Mouse (Mus musculus) forebrain, postnatal 0 days (tissue): Measurements from ENCODE around the gene Mettl24. TPM values are rescaled to one million over a fixed set of nuclear protein-coding genes. Genes with fewer than 3 reads are reported as not detected.

Source experiments
- ATAC-seq: fragments of 200-750 bp; cut with Nextera tagmentation; 2 replicates; pipeline ENCODE4 v1.8.0; 2017; ENCODE audit warnings: mild to moderate bottlenecking, moderate library complexity
- DNase-seq: peaks from one replicate; pipeline ENCODE4 v3.0.0-alpha.2; 2015
- H3K27ac ChIP-seq: fragments of 300-500 bp; sonication (generic); 2 replicates; pipeline ENCODE4 v1.5.1; 2014; ENCODE audit warnings: low read depth, mild to moderate bottlenecking, antibody characterized with exemption, low read length, moderate library complexity, mixed read lengths
- H3K27me3 ChIP-seq: fragments of 300-500 bp; sonication (generic); 2 replicates; pipeline ENCODE4 v1.6.1; 2014; ENCODE audit warnings: mild to moderate bottlenecking, low read length, mixed read lengths; ENCODE audit not compliant: insufficient read depth
- H3K36me3 ChIP-seq: fragments of 300-500 bp; sonication (generic); 2 replicates; pipeline ENCODE4 v1.6.1; 2014; ENCODE audit warnings: mild to moderate bottlenecking, moderate library complexity; ENCODE audit not compliant: insufficient read depth
- H3K4me1 ChIP-seq: fragments of 300-500 bp; sonication (generic); 2 replicates; pipeline ENCODE4 v1.6.1; 2014; ENCODE audit warnings: antibody characterized with exemption; ENCODE audit not compliant: insufficient read depth
- H3K4me2 ChIP-seq: fragments of 300-500 bp; sonication (generic); 2 replicates; pipeline ENCODE4 v1.6.1; 2014; ENCODE audit warnings: low read depth, mild to moderate bottlenecking, moderate library complexity
- H3K4me3 ChIP-seq: fragments of 300-500 bp; sonication (generic); 2 replicates; pipeline ENCODE4 v1.5.1; 2014; ENCODE audit warnings: low read depth, low read length, mixed read lengths
- H3K9ac ChIP-seq: fragments of 300-500 bp; sonication (generic); 2 replicates; pipeline ENCODE4 v1.6.1; 2014; ENCODE audit warnings: mild to moderate bottlenecking
- H3K9me3 ChIP-seq: fragments of 300-500 bp; sonication (generic); 2 replicates; pipeline ENCODE4 v1.6.1; 2016; ENCODE audit warnings: low read length
- CTCF ChIP-seq: sonication (generic); IDR thresholded peaks from 2 replicates; pipeline ENCODE4 v1.5.1; 2016; ENCODE audit warnings: antibody characterized with exemption, control low read depth, low read depth
- WGBS: fragments of 180-500 bp; shearing (Covaris S2); extraction: QIAGEN DNeasy Blood & Tissue Kit; methylation state at CpG from one replicate; pipeline ENCODE4 v1.1.7; 2014; 5-methylcytosine and 5-hydroxymethylcytosine counted together
- polyA plus RNA-seq: library from polyadenylated mRNA; unstranded; fragments of >200 nt; fragmentation: Nextera tagmentation; extraction: Ambion mirVana; gene quantifications from 2 replicates; pipeline ENCODE4 v1.2.1, GENCODE M21; 2015
- total RNA-seq: library from RNA; depleted of rRNA; stranded (reverse); fragments of >200 nt; gene quantifications from 2 replicates; pipeline ENCODE4 v1.2.3, GENCODE M21; 2014

Gene Mettl24
- total and polyA plus RNA-seq, 2 experiments from 2014 or later: 0.77 TPM; not detected in 1

DNA sequence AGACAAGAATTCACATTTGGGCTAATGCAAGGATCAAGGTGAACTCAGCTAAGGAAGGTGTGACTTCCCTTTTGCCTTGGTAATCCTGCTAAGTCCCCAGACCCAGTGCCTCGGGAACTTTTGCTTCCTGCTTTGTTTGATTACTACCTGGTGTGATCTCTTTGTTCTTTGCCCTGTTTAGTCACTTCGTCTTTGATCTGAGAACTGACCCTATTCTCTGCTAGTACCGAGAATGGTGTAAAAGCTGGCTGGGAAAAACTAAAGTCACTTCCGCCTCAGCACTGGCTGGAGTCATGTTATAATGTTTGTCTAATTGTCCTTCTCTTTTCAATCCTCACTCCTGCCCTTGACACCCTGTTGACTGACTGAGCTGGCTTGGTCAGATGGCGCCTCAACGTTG, 133.4 kb downstream of the Mettl24 start:
- WGBS: 58% methylated on average over 6 of the region's 6 CpGs
- no peak for TF ChIP-seq CTCF
- no peak for DNase-seq
- H3K9me3 ChIP-seq: no peaks in the 10 kb centered on the region
- no peak overlapping the region for H3K4me3 ChIP-seq
- ATAC-seq: no peak
- no peaks in the 10 kb centered on the region for H3K36me3 ChIP-seq
- H3K27ac ChIP-seq: no peak overlapping the region
- no peaks in the 10 kb centered on the region for H3K4me1 ChIP-seq
- H3K4me2 ChIP-seq: no peak overlapping the region
- no peaks in the 10 kb centered on the region for H3K27me3 ChIP-seq
- no peak overlapping the region for H3K9ac ChIP-seq

DNA sequence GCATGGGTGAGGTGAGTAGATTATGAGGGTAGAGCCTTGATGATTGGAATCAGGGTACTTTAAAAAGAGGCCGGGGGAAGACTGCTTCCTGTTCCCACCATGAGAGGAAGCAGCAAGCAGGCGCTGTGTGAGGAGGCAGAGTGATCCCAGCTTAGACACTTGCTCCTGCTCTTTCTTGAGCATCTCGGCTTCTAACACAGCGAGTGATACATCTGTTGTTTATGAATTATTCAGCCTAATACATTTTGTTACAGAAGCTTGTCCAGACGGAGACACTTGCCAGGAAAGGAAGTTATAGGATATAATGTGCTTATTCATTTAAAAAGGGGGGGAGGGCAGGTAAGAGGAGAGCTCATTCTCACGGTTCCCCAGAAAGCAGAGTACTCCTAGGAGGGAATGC, 142.9 kb downstream of the Mettl24 start:
- ATAC-seq: no peak
- Histone ChIP-seq H3K4me2 (no peak overlapping the region), H3K27me3 (no peaks in the 10 kb centered on the region), H3K9me3 (no peaks in the 10 kb centered on the region), H3K9ac (no peak overlapping the region), H3K4me1 (no peaks in the 10 kb centered on the region), H3K27ac (no peak overlapping the region), H3K36me3 (peaks cover 5% of the 10 kb centered on the region), H3K4me3 (no peak overlapping the region)
- no peak for TF ChIP-seq CTCF
- WGBS: 54% methylated on average over 6 of the region's 6 CpGs
- no peak for DNase-seq

DNA sequence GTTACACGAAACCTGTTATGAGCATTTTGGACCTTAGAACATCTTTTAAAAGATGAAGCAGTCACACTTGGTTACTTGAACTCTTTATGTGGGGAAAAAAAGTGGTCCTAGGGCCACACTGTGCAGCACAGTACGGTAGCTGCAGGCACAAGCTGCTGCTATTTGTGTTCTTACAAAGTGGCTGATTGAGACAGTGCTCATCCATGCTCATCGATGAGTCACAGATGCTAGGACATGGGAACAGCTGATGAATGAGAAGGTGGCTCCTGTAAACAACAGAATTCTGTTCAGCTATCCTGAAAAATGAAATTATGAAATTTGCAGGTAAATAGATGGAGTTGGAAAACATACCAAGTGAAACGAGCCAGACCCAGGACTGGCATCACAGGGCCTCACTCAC, 144.6 kb downstream of the Mettl24 start:
- Histone ChIP-seq H3K4me2 (no peak overlapping the region), H3K36me3 (peaks cover 12% of the 10 kb centered on the region), H3K4me3 (no peak overlapping the region), H3K9ac (no peak overlapping the region), H3K4me1 (no peaks in the 10 kb centered on the region), H3K27ac (no peak overlapping the region), H3K27me3 (no peaks in the 10 kb centered on the region), H3K9me3 (no peaks in the 10 kb centered on the region)
- WGBS: 89% methylated on average over 4 of the region's 4 CpGs
- no peak for TF ChIP-seq CTCF
- ATAC-seq (no peak), DNase-seq (no peak)

DNA sequence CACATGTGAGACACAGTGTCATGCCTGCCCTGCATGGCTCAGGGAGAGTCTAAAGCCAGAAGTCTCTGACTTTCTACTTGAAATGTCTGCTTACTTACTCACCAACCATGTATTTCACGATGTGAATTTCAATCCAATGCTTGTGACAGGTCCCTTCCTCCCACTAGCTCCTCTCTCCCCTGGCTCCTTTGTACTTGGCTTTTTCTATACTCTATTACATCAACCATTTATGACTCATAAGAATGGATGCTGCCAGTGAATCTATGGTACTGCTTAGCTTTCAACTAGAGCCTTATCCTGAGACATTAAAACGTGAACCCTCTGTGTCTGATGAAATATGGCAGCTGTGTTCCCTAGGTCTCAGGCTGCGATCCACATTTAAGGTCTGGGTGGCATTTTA, 147.2 kb downstream of the Mettl24 start:
- H3K27ac ChIP-seq: no peak overlapping the region
- no peak for TF ChIP-seq CTCF
- no peaks in the 10 kb centered on the region for H3K27me3 ChIP-seq
- peaks cover 28% of the 10 kb centered on the region for H3K36me3 ChIP-seq
- no peak overlapping the region for H3K9ac ChIP-seq
- no peaks in the 10 kb centered on the region for H3K9me3 ChIP-seq
- DNase-seq (no peak), ATAC-seq (peak; percentile 61)
- no peak overlapping the region for H3K4me3 ChIP-seq
- 80% methylated on average over 3 of the region's 3 CpGs for WGBS
- no peaks in the 10 kb centered on the region for H3K4me1 ChIP-seq
- no peak overlapping the region for H3K4me2 ChIP-seq

DNA sequence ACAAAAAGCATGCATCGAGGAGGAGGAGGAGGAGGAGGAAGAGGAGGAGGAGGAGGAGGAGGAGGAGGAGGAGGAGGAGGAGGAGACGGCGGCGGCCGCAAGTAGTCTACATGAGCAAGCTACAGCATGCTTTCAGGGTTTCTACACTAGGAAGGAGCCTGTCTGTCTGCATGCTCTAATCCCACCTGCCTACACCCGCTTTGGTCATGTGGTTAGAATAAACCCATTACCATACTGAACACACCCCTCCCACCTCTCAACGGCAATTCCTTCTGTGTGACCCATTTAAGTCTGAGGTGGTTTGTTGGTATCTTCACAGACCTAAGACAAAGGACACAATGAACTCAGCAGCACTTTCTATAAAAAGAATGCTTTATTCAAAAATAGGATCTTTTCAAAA, 148.2 kb downstream of the Mettl24 start:
- Histone ChIP-seq H3K4me2 (no peak overlapping the region), H3K4me3 (no peak overlapping the region), H3K36me3 (peaks cover 30% of the 10 kb centered on the region), H3K4me1 (no peaks in the 10 kb centered on the region), H3K27ac (no peak overlapping the region), H3K9me3 (no peaks in the 10 kb centered on the region), H3K27me3 (no peaks in the 10 kb centered on the region), H3K9ac (no peak overlapping the region)
- 88% methylated on average over 6 of the region's 7 CpGs for WGBS
- no peak for TF ChIP-seq CTCF
- no peak for DNase-seq
- no peak for ATAC-seq

DNA sequence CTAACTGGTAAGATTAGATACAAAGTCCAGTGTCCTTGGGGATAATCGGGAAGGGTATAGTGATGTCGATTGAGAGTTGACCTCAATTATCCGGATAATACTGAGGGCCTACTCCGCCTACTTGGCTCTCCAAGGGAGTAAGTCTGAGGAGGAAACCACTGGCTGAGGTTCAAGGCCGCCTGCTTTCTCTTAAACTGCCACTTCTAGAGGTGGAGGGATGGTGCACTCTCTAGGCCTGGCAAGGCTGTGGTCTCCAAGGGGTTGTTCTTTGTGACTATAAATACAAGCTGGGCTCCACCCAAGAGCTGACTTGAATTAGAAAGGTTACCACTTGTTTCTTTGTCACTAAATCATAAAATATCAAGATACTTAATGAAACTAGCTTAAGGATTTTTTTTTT, 157.0 kb downstream of the Mettl24 start:
- WGBS: 77% methylated on average over 5 of the region's 5 CpGs
- no peak for DNase-seq
- peaks cover 45% of the 10 kb centered on the region for H3K36me3 ChIP-seq

DNA sequence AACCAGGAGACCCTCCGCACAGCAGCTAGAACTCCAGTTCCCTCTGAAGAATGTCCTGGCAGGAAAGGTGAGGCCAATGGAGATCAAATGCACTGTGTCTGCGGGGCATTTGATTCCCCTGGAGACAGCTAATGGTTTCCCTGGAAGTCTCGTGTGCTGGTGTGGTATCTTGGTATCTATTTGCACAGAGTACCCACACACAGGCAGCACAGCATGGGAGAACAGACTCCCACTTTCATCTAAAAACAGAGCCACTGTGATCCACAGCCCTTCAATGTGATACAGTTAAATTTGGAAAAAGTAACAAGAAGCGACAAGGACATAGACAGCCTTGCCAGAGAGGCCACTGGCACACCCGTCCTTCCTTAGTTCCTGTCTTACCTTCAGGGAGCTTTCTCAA, 160.8 kb downstream of the Mettl24 start:
- no peaks in the 10 kb centered on the region for H3K27me3 ChIP-seq
- H3K4me3 ChIP-seq: no peak overlapping the region
- H3K9ac ChIP-seq: no peak overlapping the region
- no peak overlapping the region for H3K27ac ChIP-seq
- ATAC-seq: no peak; the same call in 1 of the 2 replicates
- H3K9me3 ChIP-seq: no peaks in the 10 kb centered on the region
- no peak for TF ChIP-seq CTCF
- no peaks in the 10 kb centered on the region for H3K4me1 ChIP-seq
- no peak overlapping the region for H3K4me2 ChIP-seq
- WGBS: 78% methylated on average over 5 of the region's 5 CpGs
- H3K36me3 ChIP-seq: peaks cover 49% of the 10 kb centered on the region
- DNase-seq: no peak

More for the DNA sequence above, 157.0 kb downstream of the Mettl24 start:
- H3K9me3 ChIP-seq: no peaks in the 10 kb centered on the region
- H3K4me3 ChIP-seq: no peak overlapping the region
- no peak overlapping the region for H3K4me2 ChIP-seq
- ATAC-seq: no peak
- H3K27ac ChIP-seq: no peak overlapping the region
- H3K9ac ChIP-seq: no peak overlapping the region
- no peak for TF ChIP-seq CTCF
- no peaks in the 10 kb centered on the region for H3K27me3 ChIP-seq
- no peaks in the 10 kb centered on the region for H3K4me1 ChIP-seq

DNA sequence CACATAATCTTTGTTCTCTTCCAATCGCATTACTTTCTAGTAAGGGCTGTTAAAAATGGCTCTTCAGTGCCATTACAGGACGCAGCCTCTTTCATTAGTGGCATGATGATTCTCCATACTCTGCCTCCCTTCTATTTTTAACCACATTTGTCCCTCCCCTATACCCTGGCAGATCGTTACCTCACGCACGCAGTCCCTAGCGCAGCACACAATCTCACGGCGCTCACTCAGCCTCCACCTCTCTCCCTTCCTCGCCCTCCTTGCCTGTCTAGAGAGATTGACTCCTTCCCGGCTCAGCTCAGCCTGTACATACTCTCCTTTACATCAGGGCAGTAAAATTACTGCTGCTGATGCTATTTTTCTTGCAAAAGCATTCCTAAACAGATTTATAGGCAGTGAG, 161.5 kb downstream of the Mettl24 start:
- ATAC-seq: peak; percentile 62; the same call in 1 of the 2 replicates
- no peak for DNase-seq
- Histone ChIP-seq H3K36me3 (peaks cover 49% of the 10 kb centered on the region), H3K27ac (no peak overlapping the region), H3K4me1 (no peaks in the 10 kb centered on the region), H3K9me3 (no peaks in the 10 kb centered on the region), H3K27me3 (no peaks in the 10 kb centered on the region), H3K4me3 (no peak overlapping the region), H3K4me2 (no peak overlapping the region), H3K9ac (no peak overlapping the region)
- no peak for TF ChIP-seq CTCF
- 61% methylated on average over 10 of the region's 10 CpGs for WGBS
